Mouse (Mus musculus): ENCODE measurements around the gene Tomm6. TPM values are rescaled to one million over a fixed set of nuclear protein-coding genes. Genes with fewer than 3 reads are reported as not detected.
A peak's percentile ranks its signal among the peaks of the same experiment; 100 is the strongest.

Tomm6 gene
- total RNA-seq (2014; fragmentation: Nextera tagmentation), result 440 and 480 TPM in 2 replicates
- 66.0 and 74.2 TPM in 2 replicates for total RNA-seq (2017)

- no peak for ATAC-seq (replicated peaks; ENCODE audit: low FRiP score, low TSS enrichment, poor library complexity, severe bottlenecking)
Observed at GRCm38 (mm10) chr17:47688344-47688607, at the start of gene Tomm6. Gene Tomm6, minus strand, starts transcription at chr17:47688386.

- peak; percentile 58 for ATAC-seq (replicated peaks; ENCODE audit: low FRiP score, low TSS enrichment, poor library complexity, severe bottlenecking)
Observed at GRCm38 (mm10) chr17:47737271-47738065, 49.3 kb upstream of the Tomm6 start.

- ATAC-seq (replicated peaks; ENCODE audit: low FRiP score, low TSS enrichment, poor library complexity, severe bottlenecking), result peak; percentile 86
Observed at GRCm38 (mm10) chr17:47736856-47737255, 48.7 kb upstream of the Tomm6 start, which contains the start of gene Tfeb. Gene Tfeb, plus strand, starts transcription at chr17:47737030.

GRCm38 (mm10) chr17:47735553-47736100 lies 47.4 kb upstream of the Tomm6 start:
- no peak for ATAC-seq (replicated peaks; ENCODE audit: low FRiP score, low TSS enrichment, poor library complexity, severe bottlenecking)

- ATAC-seq (replicated peaks; ENCODE audit: low FRiP score, low TSS enrichment, poor library complexity, severe bottlenecking), result no peak
Observed at GRCm38 (mm10) chr17:47730633-47731575, 42.7 kb upstream of the Tomm6 start.

- ATAC-seq (replicated peaks; ENCODE audit: low FRiP score, low TSS enrichment, poor library complexity, severe bottlenecking), result no peak
Observed at GRCm38 (mm10) chr17:47726566-47726965, 38.4 kb upstream of the Tomm6 start, which contains the start of gene Pgc. Gene Pgc, plus strand, starts transcription at chr17:47726842.

- ATAC-seq (replicated peaks; ENCODE audit: low FRiP score, low TSS enrichment, poor library complexity, severe bottlenecking), result peak; percentile 86
Observed at GRCm38 (mm10) chr17:47721183-47721582, 33.0 kb upstream of the Tomm6 start.

- ATAC-seq (replicated peaks; ENCODE audit: low FRiP score, low TSS enrichment, poor library complexity, severe bottlenecking), result no peak
Observed at GRCm38 (mm10) chr17:47715037-47715436, 26.9 kb upstream of the Tomm6 start.

GRCm38 (mm10) chr17:47712889-47713571 lies 24.8 kb upstream of the Tomm6 start:
- ATAC-seq (replicated peaks; ENCODE audit: low FRiP score, low TSS enrichment, poor library complexity, severe bottlenecking), result no peak

- no peak for ATAC-seq (replicated peaks; ENCODE audit: low FRiP score, low TSS enrichment, poor library complexity, severe bottlenecking)
Observed at GRCm38 (mm10) chr17:47711883-47712282, 23.7 kb upstream of the Tomm6 start.

GRCm38 (mm10) chr17:47710036-47710435 lies 21.9 kb upstream of the Tomm6 start:
- 0 out of 2 replicates have a peak, but pooled peaks have one; percentile 18 for ATAC-seq (replicated peaks; ENCODE audit: low FRiP score, low TSS enrichment, poor library complexity, severe bottlenecking)

GRCm38 (mm10) chr17:47708972-47709371 lies 20.8 kb upstream of the Tomm6 start:
- no peak for ATAC-seq (replicated peaks; ENCODE audit: low FRiP score, low TSS enrichment, poor library complexity, severe bottlenecking)

- no peak for ATAC-seq (replicated peaks; ENCODE audit: low FRiP score, low TSS enrichment, poor library complexity, severe bottlenecking)
Observed at GRCm38 (mm10) chr17:47707961-47708360, 19.8 kb upstream of the Tomm6 start.

- ATAC-seq (replicated peaks; ENCODE audit: low FRiP score, low TSS enrichment, poor library complexity, severe bottlenecking), result no peak
Observed at GRCm38 (mm10) chr17:47706196-47706595, 18.0 kb upstream of the Tomm6 start.

GRCm38 (mm10) chr17:47704692-47705091 lies 16.5 kb upstream of the Tomm6 start:
- no peak for ATAC-seq (replicated peaks; ENCODE audit: low FRiP score, low TSS enrichment, poor library complexity, severe bottlenecking)

- no peak for ATAC-seq (replicated peaks; ENCODE audit: low FRiP score, low TSS enrichment, poor library complexity, severe bottlenecking)
Observed at GRCm38 (mm10) chr17:47703556-47703955, 15.4 kb upstream of the Tomm6 start.

- no peak for ATAC-seq (replicated peaks; ENCODE audit: low FRiP score, low TSS enrichment, poor library complexity, severe bottlenecking)
Observed at GRCm38 (mm10) chr17:47702548-47703345, 14.6 kb upstream of the Tomm6 start.

- no peak for ATAC-seq (replicated peaks; ENCODE audit: low FRiP score, low TSS enrichment, poor library complexity, severe bottlenecking)
Observed at GRCm38 (mm10) chr17:47701793-47702192, 13.6 kb upstream of the Tomm6 start.

- ATAC-seq (replicated peaks; ENCODE audit: low FRiP score, low TSS enrichment, poor library complexity, severe bottlenecking), result no peak
Observed at GRCm38 (mm10) chr17:47699055-47699454, 10.9 kb upstream of the Tomm6 start.
